In genomic region chr1:82042051-82042432, GRCm38 (mm10) we compare ENCODE assay signal across 27 mouse cellular contexts.
DNase-seq lines count a peak whose midpoint lies in the region; ATAC-seq and TF ChIP-seq lines count a peak whose summit lies in the region.
"Had no signal": no experiment of that assay in that cellular context is flagged by ENCODE, and none has a peak within 500 bp of the region (broad histone marks: within the 10 kb centered on the region; RNA-seq: fewer than 3 reads in every experiment).

No protein-coding gene starts in this region.

- H3K36me3 ChIP-seq in embryonic facial prominence, embryonic 11.5 days (replicated peaks; ENCODE audit: control insufficient read depth, insufficient read depth, low read depth, low read length), result no peaks in the 10 kb centered on the region
- no peaks in the 10 kb centered on the region for H3K36me3 ChIP-seq in embryonic facial prominence, embryonic 10.5 days (replicated peaks)
- no peaks in the 10 kb centered on the region for H3K36me3 ChIP-seq in midbrain, embryonic 16.5 days (ENCODE audit: control insufficient read depth, insufficient read depth, low read length)
- H3K36me3 ChIP-seq: embryonic facial prominence, embryonic 15.5 days; forebrain, embryonic 15.5 days; intestine, embryonic 15.5 days; limb, embryonic 13.5 days; liver, embryonic 13.5 days; midbrain, embryonic 12.5 days had no signal

- H3K9me3 ChIP-seq in embryonic facial prominence, embryonic 11.5 days (replicated peaks; ENCODE audit: control insufficient read depth, low read length), result no peaks in the 10 kb centered on the region
- no peaks in the 10 kb centered on the region for H3K9me3 ChIP-seq in embryonic facial prominence, embryonic 10.5 days
- H3K9me3 ChIP-seq in midbrain, embryonic 16.5 days (replicated peaks; ENCODE audit: control insufficient read depth, low read length, poor library complexity, severe bottlenecking), result no peaks in the 10 kb centered on the region
- H3K9me3 ChIP-seq: embryonic facial prominence, embryonic 15.5 days; forebrain, embryonic 15.5 days; intestine, embryonic 15.5 days; limb, embryonic 13.5 days; liver, embryonic 13.5 days; midbrain, embryonic 12.5 days had no signal

- no peak for TF ChIP-seq POLR2A in embryonic fibroblast, embryonic 13.5 days (IDR thresholded peaks at IDR 0.05; ENCODE audit: low read depth, low read length)

- TF ChIP-seq CTCF in embryonic fibroblast, embryonic 13.5 days (IDR thresholded peaks at IDR 0.05; ENCODE audit: borderline replicate concordance, insufficient read depth, low read length), result no peak

- H3K27ac ChIP-seq in embryonic facial prominence, embryonic 11.5 days (replicated peaks; ENCODE audit: low read depth, low read length), result no peak overlapping the region
- H3K27ac ChIP-seq in embryonic facial prominence, embryonic 10.5 days (replicated peaks), result no peak overlapping the region
- H3K27ac ChIP-seq in embryonic fibroblast, embryonic 13.5 days (ENCODE audit: insufficient read depth, low read length), result peak overlapping the region; percentile 88
- no peak overlapping the region for H3K27ac ChIP-seq in midbrain, embryonic 16.5 days (ENCODE audit: low read length)
- H3K27ac ChIP-seq: forebrain, embryonic 15.5 days; intestine, embryonic 15.5 days; layer of hippocampus, adult 2 months; left cerebral cortex, adult 2 months; limb, embryonic 13.5 days; liver, embryonic 13.5 days; midbrain, embryonic 12.5 days had no signal

- ATAC-seq in embryonic facial prominence, embryonic 11.5 days (replicated peaks; ENCODE audit: insufficient number of reproducible peaks, low FRiP score, low TSS enrichment, low read depth), result 0 out of 2 replicates have a peak, but pooled peaks have one; percentile 9
- ATAC-seq in midbrain, embryonic 16.5 days, result no peak
- ATAC-seq: forebrain, embryonic 15.5 days; hindbrain, embryonic 16.5 days; intestine, embryonic 15.5 days had no signal

- H3K4me2 ChIP-seq in embryonic facial prominence, embryonic 11.5 days (ENCODE audit: low read depth, low read length), result no peak overlapping the region
- H3K4me2 ChIP-seq in midbrain, embryonic 16.5 days (ENCODE audit: low read length), result no peak overlapping the region
- H3K4me2 ChIP-seq: forebrain, embryonic 15.5 days; intestine, embryonic 15.5 days; limb, embryonic 13.5 days; liver, embryonic 13.5 days; midbrain, embryonic 12.5 days had no signal

- no peaks in the 10 kb centered on the region for H3K4me1 ChIP-seq in embryonic facial prominence, embryonic 11.5 days (ENCODE audit: control insufficient read depth, insufficient read depth, low read length)
- H3K4me1 ChIP-seq in embryonic facial prominence, embryonic 10.5 days, result peaks cover 15% of the 10 kb centered on the region
- H3K4me1 ChIP-seq in embryonic fibroblast, embryonic 13.5 days (ENCODE audit: control insufficient read depth, insufficient read depth, low read length), result peaks cover 11% of the 10 kb centered on the region
- no peaks in the 10 kb centered on the region for H3K4me1 ChIP-seq in midbrain, embryonic 16.5 days (ENCODE audit: control insufficient read depth, insufficient read depth, low read length)
- H3K4me1 ChIP-seq: forebrain, embryonic 15.5 days; intestine, embryonic 15.5 days; liver, embryonic 13.5 days; midbrain, embryonic 12.5 days had no signal

- no peaks in the 10 kb centered on the region for H3K27me3 ChIP-seq in embryonic facial prominence, embryonic 11.5 days (ENCODE audit: control insufficient read depth, insufficient read depth, low read length)
- H3K27me3 ChIP-seq in embryonic facial prominence, embryonic 10.5 days (replicated peaks; ENCODE audit: low read depth, poor library complexity, severe bottlenecking), result no peaks in the 10 kb centered on the region
- no peaks in the 10 kb centered on the region for H3K27me3 ChIP-seq in midbrain, embryonic 16.5 days (ENCODE audit: control insufficient read depth, insufficient read depth, low read depth, low read length)
- H3K27me3 ChIP-seq: embryonic facial prominence, embryonic 15.5 days; forebrain, embryonic 15.5 days; intestine, embryonic 15.5 days; limb, embryonic 13.5 days; liver, embryonic 13.5 days; midbrain, embryonic 12.5 days had no signal

- DNase-seq in embryonic facial prominence, embryonic 11.5 days (ENCODE audit: low spot score), result peak; percentile 63
- DNase-seq in embryonic facial prominence, embryonic 10.5 days (ENCODE audit: low spot score), result no peak
- peak; percentile 78 for DNase-seq in 3T3-L1 (ENCODE audit: low read depth, low spot score)
- DNase-seq in embryo, embryonic 10.5 days (ENCODE audit: low spot score), result peak; percentile 56
- no peak for DNase-seq in testis, postnatal 10 days (ENCODE audit: low spot score)
- no peak for DNase-seq in right cerebral cortex, adult 2 months (ENCODE audit: low spot score in 2 of 2)
- DNase-seq: adrenal gland, postnatal 25 days; cerebellum, adult 11-12 months; cerebellum, adult 9-11 months; gastrocnemius, postnatal 14 days; kidney, adult 2 months; kidney, postnatal 36 days; liver, embryonic 13.5 days; lung, adult 18-20 months; lung, postnatal 36 days; right cerebral cortex, postnatal 25 days; thymus, postnatal 14 days had no signal

- no peak overlapping the region for H3K9ac ChIP-seq in embryonic facial prominence, embryonic 11.5 days (replicated peaks; ENCODE audit: low read length)
- no peak overlapping the region for H3K9ac ChIP-seq in midbrain, embryonic 16.5 days (ENCODE audit: low read depth, low read length)
- H3K9ac ChIP-seq: embryonic facial prominence, embryonic 15.5 days; forebrain, embryonic 15.5 days; intestine, embryonic 15.5 days; limb, embryonic 13.5 days; liver, embryonic 13.5 days; midbrain, embryonic 12.5 days had no signal

- WGBS in embryonic facial prominence, embryonic 11.5 days, result 20% methylated on average over 2 of the region's 2 CpGs
- WGBS in embryonic facial prominence, embryonic 10.5 days, result 21% methylated on average over 2 of the region's 2 CpGs
- 30% methylated on average over 2 of the region's 2 CpGs for WGBS in midbrain, embryonic 16.5 days

- no peak overlapping the region for H3K4me3 ChIP-seq in embryonic facial prominence, embryonic 11.5 days (ENCODE audit: low read depth, low read length)
- H3K4me3 ChIP-seq in embryonic facial prominence, embryonic 10.5 days, result no peak overlapping the region
- no peak overlapping the region for H3K4me3 ChIP-seq in embryonic fibroblast, embryonic 13.5 days (ENCODE audit: insufficient read depth, low read length)
- no peak overlapping the region for H3K4me3 ChIP-seq in midbrain, embryonic 16.5 days (ENCODE audit: low read depth, low read length)
- H3K4me3 ChIP-seq: embryonic facial prominence, embryonic 15.5 days; forebrain, embryonic 15.5 days; intestine, embryonic 15.5 days; layer of hippocampus, adult 2 months; left cerebral cortex, adult 2 months; limb, embryonic 13.5 days; liver, embryonic 13.5 days; midbrain, embryonic 12.5 days had no signal

Comparison
In these comparisons a context has a peak if more than half of its experiments do, and no peak if none do; other contexts are left out.
1. DNase-seq: peak in embryonic facial prominence, embryonic 11.5 days (single experiment), 3T3-L1 (single experiment) and embryo, embryonic 10.5 days (single experiment); none in embryonic facial prominence, embryonic 10.5 days (single experiment), testis, postnatal 10 days (single experiment) and right cerebral cortex, adult 2 months (0 of 2).